Mouse (Mus musculus) erythroblast, embryonic 14.5 days (primary cell): ENCODE results near the gene Dpyd.

Source experiments
- GATA1 ChIP-seq: IDR thresholded peaks from 2 replicates; pipeline ENCODE4 v1.6.1; 2012; ENCODE audit warnings: low read length, inconsistent platforms, mixed read lengths
- TAL1 ChIP-seq: IDR thresholded peaks from 3 replicates; pipeline ENCODE4 v1.6.1; 2012; ENCODE audit warnings: low read length, inconsistent platforms, mixed read lengths

- TF ChIP-seq GATA1 (no peak), TAL1 (no peak)
Observed at GRCm38 (mm10) chr3:118590559-118590958, 28.6 kb downstream of the Dpyd start.
